Comparison of ENCODE assay signal across 9 mouse cellular contexts in genomic region chr11:120304350-120304694, GRCm38 (mm10). TPM values are rescaled to one million over a fixed set of nuclear protein-coding genes. Genes with fewer than 3 reads are reported as not detected.
DNase-seq lines count a peak whose midpoint lies in the region; ATAC-seq lines count a peak whose summit lies in the region.
"Had no signal": no experiment of that assay in that cellular context is flagged by ENCODE, and none has a peak within 500 bp of the region (broad histone marks: within the 10 kb centered on the region; RNA-seq: fewer than 3 reads in every experiment).

No protein-coding gene starts in this region.

- H3K4me3 ChIP-seq in heart, embryonic 13.5 days, result peak overlapping the region; percentile 58; the same call in 1 of the 2 replicates
- peak overlapping the region; percentile 75 for H3K4me3 ChIP-seq in erythroblast, embryonic 14.5 days (replicated peaks)
- H3K4me3 ChIP-seq in midbrain, embryonic 13.5 days (replicated peaks), result peak overlapping the region; percentile 47

- H3K36me3 ChIP-seq in heart, embryonic 13.5 days, result no peaks in the 10 kb centered on the region
- H3K36me3 ChIP-seq in erythroblast, embryonic 14.5 days (ENCODE audit: control insufficient read depth), result no peaks in the 10 kb centered on the region; the same call in 1 of the 2 replicates
- no peaks in the 10 kb centered on the region for H3K36me3 ChIP-seq in midbrain, embryonic 13.5 days

- DNase-seq in heart, postnatal 10 days, result no peak
- DNase-seq in kidney, adult 9 months, result peak; percentile 48
- DNase-seq in urinary bladder, adult 2 months (ENCODE audit: low spot score), result no peak
- DNase-seq in yolk sac, embryonic 10.5 days (ENCODE audit: low spot score), result no peak

- H3K9ac ChIP-seq in heart, embryonic 13.5 days, result peak overlapping the region; percentile 84
- peak overlapping the region; percentile 78 for H3K9ac ChIP-seq in midbrain, embryonic 13.5 days (replicated peaks)

- no peaks in the 10 kb centered on the region for H3K27me3 ChIP-seq in heart, embryonic 13.5 days (replicated peaks)
- peaks cover 33% of the 10 kb centered on the region for H3K27me3 ChIP-seq in erythroblast, embryonic 14.5 days (ENCODE audit: control insufficient read depth)
- peaks cover 30% of the 10 kb centered on the region for H3K27me3 ChIP-seq in midbrain, embryonic 13.5 days

- H3K9me3 ChIP-seq in heart, embryonic 13.5 days, result no peaks in the 10 kb centered on the region
- H3K9me3 ChIP-seq in erythroblast, embryonic 14.5 days (ENCODE audit: control insufficient read depth, low read length), result peaks cover 2% of the 10 kb centered on the region; the same call in 1 of the 2 replicates
- H3K9me3 ChIP-seq in midbrain, embryonic 13.5 days, result no peaks in the 10 kb centered on the region

- intact Hi-C loops in heart, postnatal 10 days (cut with DNase I), result loop anchor here (2.0 kb wide), 1 partner anchor 22 kb away; no protein-coding TSS in a partner anchor

- H3K27ac ChIP-seq in heart, embryonic 13.5 days (replicated peaks), result peak overlapping the region; percentile 85
- peak overlapping the region; percentile 93; the same call in 1 of the 2 replicates for H3K27ac ChIP-seq in midbrain, embryonic 13.5 days

- ATAC-seq in heart, embryonic 13.5 days (ENCODE audit: extremely low read depth, insufficient number of reproducible peaks, low FRiP score, low TSS enrichment), result no peak
- ATAC-seq in midbrain, embryonic 13.5 days, result no peak
- no peak for ATAC-seq in granulocyte monocyte progenitor cell, adult 5-6 weeks (replicated peaks; ENCODE audit: poor library complexity, severe bottlenecking)

- H3K4me1 ChIP-seq in heart, embryonic 13.5 days, result peaks cover 73% of the 10 kb centered on the region
- peaks cover 89% of the 10 kb centered on the region for H3K4me1 ChIP-seq in erythroblast, embryonic 14.5 days (ENCODE audit: control insufficient read depth)
- peaks cover 53% of the 10 kb centered on the region for H3K4me1 ChIP-seq in midbrain, embryonic 13.5 days (replicated peaks)

- WGBS in heart, embryonic 13.5 days, result 42% methylated on average over 5 of the region's 5 CpGs
- 41% methylated on average over 5 of the region's 5 CpGs for WGBS in midbrain, embryonic 13.5 days

- peak overlapping the region; percentile 76 for H3K4me2 ChIP-seq in heart, embryonic 13.5 days
- H3K4me2 ChIP-seq in midbrain, embryonic 13.5 days (replicated peaks), result peak overlapping the region; percentile 75

RNA-seq across cellular contexts. Expression of gene Actg1, which starts 44.0 kb away (rescaled TPM):
- polyA plus RNA-seq in heart, embryonic 13.5 days (2015; fragmentation: Nextera tagmentation; extraction: Ambion mirVana), result 1,234 and 1,290 TPM in 2 replicates
- 100 to 1,000 TPM; 691 to 703 TPM for total RNA-seq in heart, postnatal 10 days (2021)
- polyA plus RNA-seq in erythroblast, embryonic 14.5 days (2012), result 9.0 TPM in 2 replicates
- 3,928 and 4,113 TPM in 2 replicates for polyA plus RNA-seq in midbrain, embryonic 13.5 days (2015; fragmentation: Nextera tagmentation; extraction: Ambion mirVana)
- 1,024 and 1,454 TPM in 2 replicates for polyA plus RNA-seq in urinary bladder, adult 2 months (2012; rRNA removed)
- total RNA-seq in granulocyte monocyte progenitor cell, adult 5-6 weeks (2014; fragmentation: Nextera tagmentation), result 1,412 and 1,653 TPM in 2 replicates
- total RNA-seq in granulocyte monocyte progenitor cell, adult 5-6 weeks (2017), result 733 and 780 TPM in 2 replicates

RNA-seq across cellular contexts. Expression of gene Fscn2, which starts 57.0 kb away (rescaled TPM):
- 0.31 and 0.50 TPM in 2 replicates for polyA plus RNA-seq in heart, embryonic 13.5 days (2015; fragmentation: Nextera tagmentation; extraction: Ambion mirVana)
- total RNA-seq in heart, postnatal 10 days (2021), result not detected
- polyA plus RNA-seq in erythroblast, embryonic 14.5 days (2012), result not detected in 2 replicates
- 1.9 and 2.2 TPM in 2 replicates for polyA plus RNA-seq in midbrain, embryonic 13.5 days (2015; fragmentation: Nextera tagmentation; extraction: Ambion mirVana)
- 0.25 TPM in 1 of 2 replicates, not detected in the other for polyA plus RNA-seq in urinary bladder, adult 2 months (2012; rRNA removed)
- total RNA-seq in granulocyte monocyte progenitor cell, adult 5-6 weeks (2014; fragmentation: Nextera tagmentation), result not detected in 2 replicates
- total RNA-seq in granulocyte monocyte progenitor cell, adult 5-6 weeks (2017), result not detected in 2 replicates
- polyA plus RNA-seq: large intestine, adult 2 months had no signal

Comparison
In these comparisons a context has a peak if more than half of its experiments do, and no peak if none do; other contexts are left out.
1. RNA of gene Actg1, which starts 44.0 kb away (polyA plus RNA-seq): 3,928 to 4,113 TPM in midbrain, embryonic 13.5 days, 1,234 to 1,290 TPM in heart, embryonic 13.5 days and 1,024 to 1,454 TPM in urinary bladder, adult 2 months; 9.0 TPM in erythroblast, embryonic 14.5 days; every median in the first group is over 100 times any median in the second.
2. Peak in every context shown above with its lines, with median percentiles within 50 percentile points of each other: H3K4me3 ChIP-seq.